Comparison of ENCODE assay signal across 17 mouse cellular contexts in genomic region chr2:79127822-79128221, GRCm38 (mm10).
"Had no signal": no experiment of that assay in that cellular context is flagged by ENCODE, and none has a peak within 500 bp of the region (broad histone marks: within the 10 kb centered on the region; RNA-seq: fewer than 3 reads in every experiment).

No protein-coding gene starts in this region.

- DNase-seq: kidney, adult 11 months; kidney, adult 8-10 months; kidney, postnatal 10 days; kidney, postnatal 36 days; layer of hippocampus, postnatal 36 days; lung, adult 2 months; lung, postnatal 14 days; lung, postnatal 4 days; thymus, adult 18-20 months had no signal

- H3K9me3 ChIP-seq: intestine, embryonic 15.5 days; kidney, embryonic 15.5 days; midbrain, embryonic 12.5 days; midbrain, embryonic 15.5 days; stomach, embryonic 15.5 days had no signal

- ATAC-seq: intestine, embryonic 15.5 days; midbrain, embryonic 15.5 days had no signal

- H3K27ac ChIP-seq: intestine, embryonic 15.5 days; kidney, embryonic 15.5 days; left cerebral cortex, adult 2 months; liver, embryonic 14.5 days; midbrain, embryonic 12.5 days; midbrain, embryonic 15.5 days; stomach, embryonic 15.5 days had no signal

- H3K27me3 ChIP-seq: intestine, embryonic 15.5 days; kidney, embryonic 15.5 days; midbrain, embryonic 12.5 days; midbrain, embryonic 15.5 days; stomach, embryonic 15.5 days had no signal

- H3K4me3 ChIP-seq: intestine, embryonic 15.5 days; kidney, embryonic 15.5 days; left cerebral cortex, adult 2 months; midbrain, embryonic 12.5 days; midbrain, embryonic 15.5 days; myocyte; stomach, embryonic 15.5 days had no signal

- H3K4me2 ChIP-seq: intestine, embryonic 15.5 days; kidney, embryonic 15.5 days; midbrain, embryonic 12.5 days; midbrain, embryonic 15.5 days; stomach, embryonic 15.5 days had no signal

- H3K36me3 ChIP-seq: intestine, embryonic 15.5 days; kidney, embryonic 15.5 days; midbrain, embryonic 12.5 days; midbrain, embryonic 15.5 days; stomach, embryonic 15.5 days had no signal

- H3K9ac ChIP-seq: intestine, embryonic 15.5 days; kidney, embryonic 15.5 days; liver, embryonic 14.5 days; midbrain, embryonic 12.5 days; midbrain, embryonic 15.5 days; stomach, embryonic 15.5 days had no signal

- H3K4me1 ChIP-seq: intestine, embryonic 15.5 days; midbrain, embryonic 15.5 days; stomach, embryonic 15.5 days had no signal
